Mouse (Mus musculus) cerebellum, adult 8-10 months (tissue): Measurements from ENCODE around the gene Cnih2.
"Not testable (repeated sequence)": the region's sequence is repeated elsewhere in the genome, so short reads cannot be mapped to it uniquely, and the experiment has no call there.

Source experiments
- DNase-seq: peaks from one replicate; pipeline ENCODE4 v3.0.0; 2022

Gene Cnih2

DNA sequence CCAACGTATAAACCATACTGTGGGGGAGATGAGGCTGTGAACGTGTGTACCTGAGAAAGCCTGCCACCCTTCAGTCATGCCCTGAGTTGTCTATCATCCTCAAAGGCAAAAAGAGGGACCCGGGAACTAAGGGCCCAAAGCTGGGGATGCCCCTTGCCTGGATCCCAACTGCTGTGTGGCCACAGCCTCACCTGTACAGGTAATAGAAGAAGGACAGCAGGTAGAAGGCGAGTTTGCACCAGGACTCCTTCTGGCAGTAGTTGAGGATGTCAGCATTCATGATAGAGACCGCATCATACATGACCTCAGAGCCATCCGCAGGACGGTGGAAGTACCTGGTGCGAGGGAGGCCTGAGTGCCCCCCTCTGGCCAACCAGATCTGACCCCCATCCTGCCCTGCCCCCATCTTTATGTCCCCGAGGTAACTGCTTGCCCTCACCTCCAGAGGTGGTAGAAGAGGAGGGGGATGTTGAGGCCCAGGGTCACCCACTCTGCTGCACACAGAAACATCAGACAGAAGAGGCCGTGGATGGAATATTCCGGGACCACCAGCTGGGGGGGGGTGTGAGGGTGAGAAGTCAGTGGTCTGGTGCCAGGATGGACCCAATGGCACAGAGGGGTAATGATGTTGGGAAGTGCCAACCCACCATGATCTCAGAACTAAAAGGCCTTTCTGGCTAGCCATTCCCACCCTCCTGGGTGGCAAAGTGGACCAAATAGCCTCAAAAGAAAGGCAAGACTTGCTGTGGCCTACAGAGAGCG is 4.7 kb downstream of the Cnih2 start:
- DNase-seq = peak; percentile 55

- DNase-seq = no peak
Measured at GRCm38 (mm10) chr19:5092083-5092482, 6.2 kb downstream of the Cnih2 start.

DNA sequence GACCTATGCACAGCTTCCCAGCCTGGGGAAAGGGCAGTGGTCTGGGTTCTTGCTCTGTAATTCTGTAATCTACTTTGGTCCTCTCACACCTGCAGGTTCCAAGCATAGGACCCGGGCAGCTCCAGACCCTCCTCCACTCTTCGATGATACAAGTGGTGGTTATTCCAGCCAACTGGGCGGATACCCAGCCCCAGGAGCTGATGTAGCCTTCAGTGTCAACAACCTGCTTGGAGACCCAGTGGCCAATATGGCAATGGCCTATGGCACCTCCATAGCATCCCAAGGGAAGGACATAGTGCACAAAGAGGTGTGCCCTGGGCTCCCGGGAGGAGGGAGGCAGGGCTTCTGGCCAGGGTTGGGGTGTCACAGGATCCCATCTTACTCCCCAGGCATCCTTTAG is 9.0 kb downstream of the Cnih2 start:
- peak; percentile 35 for DNase-seq

DNA sequence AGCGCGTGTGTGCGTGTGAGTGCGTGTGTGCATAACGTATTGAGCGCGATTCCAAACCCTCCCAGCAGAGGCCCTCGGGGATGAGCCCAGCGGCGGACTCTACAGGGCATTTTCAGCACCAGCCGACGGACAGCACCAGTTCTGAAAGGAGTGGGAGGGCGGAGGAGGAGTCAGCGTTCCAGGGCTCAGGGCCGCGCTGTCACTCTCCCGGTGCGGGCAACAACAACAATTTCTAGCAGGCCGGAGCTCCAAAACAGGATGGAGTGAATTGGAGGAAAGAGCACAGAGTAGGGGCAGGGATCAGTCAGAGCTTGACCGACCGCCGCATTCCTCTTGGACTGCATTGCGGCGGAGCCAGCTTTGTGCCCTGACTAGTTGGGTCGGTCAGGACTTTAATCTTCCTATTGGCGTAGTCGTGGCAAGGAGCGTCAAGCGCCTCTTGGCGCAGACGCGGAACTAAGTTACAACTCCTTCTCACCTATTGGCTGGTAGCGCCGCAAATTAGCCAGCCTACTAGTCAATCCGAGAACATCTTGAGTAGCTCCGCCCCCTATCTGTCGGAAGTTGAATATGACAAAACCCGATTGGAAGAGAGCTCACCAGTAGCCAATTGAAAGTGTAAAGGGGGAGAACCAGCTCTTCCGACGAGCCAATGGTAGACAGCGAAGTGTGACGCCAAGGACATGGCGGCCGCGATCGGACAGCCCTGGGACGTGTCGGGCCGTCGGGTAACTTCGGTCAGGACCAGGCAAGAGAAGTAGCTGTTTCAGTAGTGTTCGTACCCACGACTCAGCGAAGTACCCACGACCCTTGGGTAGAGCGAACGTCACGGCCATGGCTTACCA is 10.2 kb downstream of the Cnih2 start, which contains the start of gene Yif1a:
TSS of gene Yif1a (plus strand) at position 655 of the 845 bp plus-strand sequence.
- peak; percentile 92 for DNase-seq

DNA sequence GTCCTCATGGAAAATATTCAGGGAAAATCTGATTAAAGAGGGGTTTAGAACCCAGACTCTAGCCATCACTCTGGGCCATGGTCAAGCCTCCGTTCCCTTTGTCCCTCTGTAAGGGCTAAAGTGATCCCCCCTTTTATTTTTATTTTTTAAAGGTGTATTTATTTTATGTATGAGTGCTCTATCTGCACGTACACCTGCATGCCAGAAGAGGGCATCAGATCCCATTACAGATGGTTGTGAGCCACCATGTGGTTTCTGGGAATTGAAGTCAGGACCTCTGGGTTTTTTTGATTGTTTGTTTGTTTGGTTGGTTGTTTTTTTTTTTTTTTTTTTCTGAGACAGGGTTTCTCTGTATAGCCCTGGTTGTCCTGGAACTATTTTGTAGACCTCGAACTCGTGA is 11.8 kb downstream of the Cnih2 start:
- DNase-seq = not testable (repeated sequence)

DNA sequence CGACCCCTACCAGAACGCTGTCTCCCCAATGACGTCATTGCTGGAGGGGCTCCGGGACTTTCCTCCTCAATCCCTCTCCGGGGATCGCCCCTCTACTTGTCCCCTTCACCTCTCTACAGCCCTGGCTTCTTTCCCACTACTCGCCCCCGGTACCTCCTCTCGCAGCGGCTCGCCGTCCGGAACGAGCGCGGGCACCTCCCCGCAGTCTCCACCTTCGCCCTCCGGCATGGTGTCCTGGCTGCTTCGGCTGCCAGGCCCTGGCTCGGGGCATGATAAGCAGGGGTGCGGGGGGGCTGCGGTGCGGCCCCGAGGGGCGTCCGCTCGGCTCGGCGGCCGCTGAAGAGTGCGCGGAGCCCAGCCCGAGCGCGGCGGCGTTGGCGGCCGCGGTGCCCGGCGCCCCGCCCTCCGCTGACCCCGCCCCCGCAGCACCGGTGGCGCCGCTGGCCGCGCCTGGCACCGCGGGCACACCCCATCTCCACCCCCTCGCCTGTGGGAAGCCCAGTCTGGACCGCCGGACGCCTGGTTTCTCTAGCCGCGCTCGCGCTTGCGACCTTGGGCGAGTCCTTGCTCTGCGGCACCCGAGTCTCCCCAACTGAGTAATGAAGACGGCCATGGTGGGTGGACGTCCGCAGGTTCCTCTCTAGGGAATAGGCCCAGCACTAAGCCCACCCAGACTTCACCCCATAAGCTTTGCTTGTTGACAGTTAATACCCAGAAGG is 13.0 kb downstream of the Cnih2 start, which contains the start of gene Tmem151a:
TSS of gene Tmem151a (minus strand) at position 387 of the 719 bp plus-strand sequence.
- DNase-seq = peak; percentile 71

DNA sequence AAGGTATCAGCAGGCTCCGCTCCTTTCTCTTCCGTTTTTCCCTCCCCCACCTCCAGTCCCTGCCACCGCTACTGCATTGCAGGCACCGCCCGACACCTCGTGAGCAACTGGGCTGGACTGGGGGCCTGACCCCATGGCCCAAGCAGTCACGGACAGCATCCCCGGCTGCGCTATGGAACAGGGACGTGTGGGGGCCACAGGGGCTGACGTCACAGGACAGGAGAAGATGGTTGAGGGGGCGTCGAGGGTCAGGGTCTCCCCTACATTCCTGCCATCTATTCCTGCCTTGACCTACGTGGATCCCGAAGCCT is 13.5 kb downstream of the Cnih2 start:
- DNase-seq = no peak

- DNase-seq = no peak
Measured at GRCm38 (mm10) chr19:5083961-5084833, 14.1 kb downstream of the Cnih2 start.

DNA sequence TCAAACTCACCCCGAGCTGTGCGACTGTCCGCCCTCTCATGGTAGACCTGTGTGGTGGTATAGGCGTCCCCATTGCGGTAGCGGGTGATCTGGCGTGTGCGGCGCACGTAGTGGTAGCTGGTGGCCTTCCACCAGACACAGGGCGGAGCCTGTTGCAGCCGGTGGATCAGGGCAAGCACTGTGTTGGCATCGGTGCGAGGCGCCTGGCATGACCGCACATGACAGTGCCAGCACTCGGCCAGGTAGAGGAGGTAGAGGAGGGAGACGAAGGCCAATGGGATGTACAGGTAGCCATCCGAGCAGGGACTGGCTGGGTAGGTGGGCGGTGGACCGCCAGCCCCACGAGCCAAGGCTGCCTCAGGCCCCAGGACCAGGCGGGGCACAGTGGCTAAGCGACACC is 15.7 kb downstream of the Cnih2 start:
- no peak for DNase-seq

DNA sequence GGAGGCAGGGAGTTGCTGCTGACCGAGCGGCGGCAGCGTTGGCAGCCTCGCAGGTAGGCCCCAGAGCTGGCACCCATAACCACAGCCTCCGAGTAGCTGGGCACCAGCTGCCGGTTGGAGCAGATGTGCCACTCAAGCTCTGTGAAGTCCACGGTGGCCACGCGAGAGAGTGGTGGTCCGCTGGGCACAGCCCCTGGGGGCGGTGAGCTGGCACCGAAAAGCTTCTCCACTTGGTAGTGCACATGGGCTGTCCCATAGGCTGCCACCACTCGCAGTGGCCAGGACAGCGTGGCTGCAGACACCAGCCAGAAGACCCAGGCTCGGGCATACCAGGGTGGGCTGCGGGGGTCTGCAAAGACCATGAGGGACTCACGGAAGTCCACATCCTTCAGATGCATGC is 16.3 kb downstream of the Cnih2 start:
- no peak for DNase-seq

DNA sequence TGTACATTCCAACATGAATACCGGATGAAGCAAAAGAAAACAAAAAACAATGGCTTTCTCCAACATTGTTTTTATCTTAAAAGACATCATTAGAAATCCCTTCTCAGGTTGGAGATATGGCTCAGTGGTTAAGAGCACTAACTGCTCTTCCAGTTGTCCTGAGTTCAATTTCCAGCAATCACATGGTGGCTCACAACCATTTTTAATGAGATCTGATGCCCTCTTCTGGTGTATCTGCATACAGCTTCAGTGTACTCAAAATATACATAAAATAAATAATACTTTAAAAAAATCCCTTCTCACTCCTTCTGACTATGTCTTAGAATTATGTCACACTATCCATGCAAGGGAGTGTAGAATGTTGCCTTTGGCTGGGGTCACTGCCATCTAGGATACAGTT is 19.0 kb downstream of the Cnih2 start:
- DNase-seq = no peak

GRCm38 (mm10) chr19:5073518-5073917 is 24.8 kb downstream of the Cnih2 start:
- no peak for DNase-seq

DNA sequence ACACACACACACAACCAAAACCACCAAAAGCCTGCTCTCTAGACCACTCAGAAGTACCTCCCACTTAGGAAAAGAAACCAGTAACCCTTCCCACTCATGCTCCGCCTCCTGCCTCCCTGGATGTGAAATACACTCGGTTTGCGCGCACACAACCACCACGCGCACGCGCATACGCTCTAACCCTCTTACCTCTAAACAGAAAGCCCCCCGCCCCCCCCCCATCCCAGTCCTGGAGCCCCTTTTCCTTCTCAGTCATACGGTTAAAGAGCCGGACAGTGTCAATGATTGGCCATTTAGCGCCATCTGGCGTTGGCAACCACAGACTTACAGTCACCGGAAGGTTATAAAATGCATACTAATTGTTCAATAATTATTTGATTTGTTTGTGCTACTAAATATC is 25.3 kb downstream of the Cnih2 start:
- no peak for DNase-seq

DNA sequence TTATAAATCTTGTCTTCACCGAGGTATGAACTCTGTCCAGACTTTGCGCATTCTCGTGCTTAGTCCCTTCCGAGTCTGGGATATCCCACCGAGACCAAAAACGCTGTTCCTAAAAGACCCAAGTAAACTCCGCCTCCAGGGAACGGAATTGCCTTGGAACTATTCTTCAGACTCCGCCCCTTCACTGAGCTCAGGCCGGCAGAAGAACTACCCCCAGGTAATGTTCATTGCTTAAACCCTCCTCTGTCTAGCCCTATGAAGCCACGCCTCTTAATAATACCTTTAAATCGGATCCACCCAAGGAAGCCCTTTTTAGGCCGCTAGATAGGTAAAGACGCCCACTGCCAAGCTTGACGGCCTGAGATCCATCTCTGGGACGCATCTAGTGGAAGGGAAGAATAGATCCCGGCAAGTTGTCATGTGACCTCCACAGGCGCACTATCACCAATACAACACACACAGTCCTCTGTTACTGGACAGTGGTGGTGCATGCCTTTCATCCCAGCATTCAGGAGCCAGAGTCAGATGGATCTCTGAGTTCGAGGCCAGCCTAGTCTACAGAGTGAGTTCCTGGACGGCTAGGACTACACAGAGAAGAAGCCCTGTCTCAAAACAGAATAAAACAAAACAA is 25.8 kb downstream of the Cnih2 start:
- no peak for DNase-seq

GRCm38 (mm10) chr19:5071545-5072369 is 26.6 kb downstream of the Cnih2 start:
- DNase-seq = peak; percentile 41

- DNase-seq = no peak
Measured at GRCm38 (mm10) chr19:5071077-5071476, 27.2 kb downstream of the Cnih2 start.

DNA sequence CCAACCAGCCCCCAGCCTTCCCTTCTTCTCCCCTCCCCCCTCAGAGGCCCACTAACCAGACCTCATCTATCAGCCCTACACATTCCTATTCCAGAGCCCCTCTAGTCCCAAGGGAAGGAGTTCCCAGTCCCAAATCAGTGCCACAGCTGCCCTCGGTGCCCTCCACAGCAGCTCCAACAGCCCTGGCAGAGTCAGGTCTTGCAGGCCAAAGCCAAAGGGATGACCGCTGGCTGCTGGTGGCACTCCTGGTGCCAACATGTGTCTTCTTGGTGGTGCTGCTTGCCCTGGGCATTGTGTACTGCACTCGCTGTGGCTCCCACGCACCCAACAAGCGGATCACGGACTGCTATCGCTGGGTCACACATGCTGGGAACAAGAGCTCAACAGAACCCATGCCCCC is 28.3 kb downstream of the Cnih2 start:
- DNase-seq = no peak

DNA sequence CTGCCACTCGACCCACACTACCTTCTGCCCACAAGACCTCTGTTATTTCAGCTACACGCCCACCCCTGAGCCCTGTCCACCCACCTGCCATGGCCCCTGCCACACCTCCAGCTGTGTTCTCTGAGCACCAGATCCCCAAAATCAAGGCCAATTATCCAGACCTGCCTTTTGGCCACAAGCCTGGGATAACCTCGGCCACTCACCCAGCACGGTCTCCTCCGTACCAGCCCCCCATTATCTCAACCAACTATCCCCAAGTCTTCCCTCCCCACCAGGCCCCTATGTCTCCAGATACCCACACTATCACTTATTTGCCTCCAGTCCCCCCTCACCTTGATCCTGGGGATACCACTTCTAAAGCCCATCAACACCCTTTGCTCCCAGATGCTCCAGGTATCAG is 28.8 kb downstream of the Cnih2 start:
- no peak for DNase-seq

GRCm38 (mm10) chr19:5068570-5069234 is 29.6 kb downstream of the Cnih2 start:
- DNase-seq = peak; percentile 31

DNA sequence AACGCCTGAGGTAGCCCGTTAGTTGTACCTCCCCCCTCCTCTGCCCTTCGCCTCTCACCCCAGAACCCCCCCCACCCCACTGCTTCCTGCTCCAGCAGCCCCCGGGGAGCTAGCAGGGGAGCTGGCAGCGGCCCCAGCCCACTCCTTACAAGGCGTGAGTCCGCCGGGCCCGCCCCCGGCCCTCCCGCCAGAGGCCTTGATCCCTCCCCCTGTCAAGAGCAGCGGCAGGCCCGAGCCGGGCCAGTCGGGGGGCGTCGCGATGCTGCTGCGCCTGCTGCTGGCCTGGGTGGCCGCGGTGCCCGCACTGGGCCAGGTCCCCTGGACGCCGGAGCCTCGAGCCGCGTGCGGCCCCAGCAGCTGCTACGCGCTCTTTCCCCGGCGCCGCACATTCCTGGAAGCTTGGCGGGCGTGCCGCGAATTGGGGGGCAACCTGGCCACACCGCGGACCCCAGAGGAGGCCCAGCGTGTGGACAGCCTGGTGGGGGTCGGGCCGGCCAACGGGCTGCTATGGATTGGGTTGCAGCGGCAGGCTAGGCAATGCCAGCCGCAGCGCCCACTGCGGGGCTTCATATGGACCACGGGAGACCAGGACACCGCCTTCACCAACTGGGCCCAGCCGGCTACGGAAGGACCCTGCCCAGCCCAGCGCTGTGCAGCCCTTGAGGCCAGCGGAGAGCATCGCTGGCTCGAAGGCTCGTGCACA is 30.3 kb downstream of the Cnih2 start, which contains the start of gene Cd248:
TSS of gene Cd248 (plus strand) at position 212 of the 703 bp plus-strand sequence.
- no peak for DNase-seq
